In the genomic region with DNA sequence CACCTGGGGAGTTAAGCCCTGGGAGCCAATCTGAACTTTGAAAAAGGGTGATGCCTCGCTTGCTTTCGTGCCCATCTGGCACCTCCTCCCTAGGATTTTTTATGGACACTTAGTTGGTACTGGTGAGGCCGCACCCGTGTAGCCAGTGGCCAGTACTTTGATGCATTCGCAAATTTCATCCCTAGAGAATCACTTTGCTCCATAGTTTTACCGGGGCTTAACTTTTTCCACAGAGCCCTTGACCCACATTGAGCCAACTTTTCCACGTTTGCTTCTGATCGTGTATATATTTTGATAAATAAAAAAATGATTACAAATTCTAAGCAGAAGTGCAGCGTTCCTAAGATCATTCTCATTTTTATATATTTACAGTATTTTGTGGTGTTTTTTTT, we compare ENCODE assay signal across 7 mouse cellular contexts. TPM values are rescaled to one million over a fixed set of nuclear protein-coding genes. Genes with fewer than 3 reads are reported as not detected.
DNase-seq lines count a peak whose midpoint lies in the region; ATAC-seq and TF ChIP-seq lines count a peak whose summit lies in the region.

No protein-coding gene starts in this region.

- peak overlapping the region; percentile 70 for H3K9ac ChIP-seq in lung, embryonic 15.5 days
- H3K9ac ChIP-seq in limb, embryonic 12.5 days (replicated peaks) = peak overlapping the region; percentile 66

- H3K36me3 ChIP-seq in lung, embryonic 15.5 days = no peaks in the 10 kb centered on the region
- peaks cover 10% of the 10 kb centered on the region; the same call in 1 of the 2 replicates for H3K36me3 ChIP-seq in limb, embryonic 12.5 days
- H3K36me3 ChIP-seq in small intestine, adult 2 months (ENCODE audit: control insufficient read depth, insufficient read depth, low read length) = peaks cover 2% of the 10 kb centered on the region; the same call in 1 of the 2 replicates

- WGBS in lung, embryonic 15.5 days = 10% methylated on average over 9 of the region's 9 CpGs
- 19% methylated on average over 9 of the region's 9 CpGs for WGBS in limb, embryonic 12.5 days
- WGBS in small intestine, adult 2 months = 17% methylated on average over 9 of the region's 9 CpGs

- no peaks in the 10 kb centered on the region for H3K4me1 ChIP-seq in lung, embryonic 15.5 days
- no peaks in the 10 kb centered on the region; the same call in 1 of the 2 replicates for H3K4me1 ChIP-seq in limb, embryonic 12.5 days (replicated peaks)
- no peaks in the 10 kb centered on the region for H3K4me1 ChIP-seq in small intestine, adult 2 months (ENCODE audit: control insufficient read depth, insufficient read depth, insufficient read length, low read length)

- TF ChIP-seq POLR2A in small intestine, adult 2 months (IDR thresholded peaks at IDR 0.05; ENCODE audit: low read depth, low read length) = no peak

- no peak for TF ChIP-seq CTCF in small intestine, adult 2 months (IDR thresholded peaks at IDR 0.05; ENCODE audit: extremely low read depth, insufficient read length, insufficient replicate concordance, low read depth, low read length)

- no peak for DNase-seq in lung, postnatal 14 days
- no peak for DNase-seq in adrenal gland, postnatal 14 days
- no peak for DNase-seq in urinary bladder, adult 18-20 months (ENCODE audit: low spot score in 2 of 2)

- ATAC-seq in lung, embryonic 15.5 days (ENCODE audit: borderline replicate concordance, extremely low read depth, low FRiP score, low TSS enrichment) = no peak
- ATAC-seq in erythroblast, adult 5-6 weeks (replicated peaks; ENCODE audit: low FRiP score, poor library complexity, severe bottlenecking) = peak; percentile 44
- ATAC-seq in limb, embryonic 12.5 days (ENCODE audit: insufficient number of reproducible peaks, insufficient read depth, low FRiP score, low TSS enrichment, low read depth) = 0 out of 2 replicates have a peak, but pooled peaks have one; percentile 9

- H3K27me3 ChIP-seq in lung, embryonic 15.5 days = no peaks in the 10 kb centered on the region
- peaks cover 13% of the 10 kb centered on the region; the same call in 1 of the 2 replicates for H3K27me3 ChIP-seq in limb, embryonic 12.5 days
- H3K27me3 ChIP-seq in small intestine, adult 2 months (ENCODE audit: control insufficient read depth, insufficient read depth, low read length) = no peaks in the 10 kb centered on the region

- H3K4me2 ChIP-seq in lung, embryonic 15.5 days = peak overlapping the region; percentile 51
- peak overlapping the region; percentile 53 for H3K4me2 ChIP-seq in limb, embryonic 12.5 days

- H3K27ac ChIP-seq in lung, embryonic 15.5 days = peak overlapping the region; percentile 81
- H3K27ac ChIP-seq in limb, embryonic 12.5 days = peak overlapping the region; percentile 87
- 0 out of 2 replicates have a peak overlapping the region, but pooled peaks have one; percentile 50 for H3K27ac ChIP-seq in small intestine, adult 2 months (ENCODE audit: insufficient read depth, low read depth, low read length)

- no peaks in the 10 kb centered on the region for H3K9me3 ChIP-seq in lung, embryonic 15.5 days
- H3K9me3 ChIP-seq in limb, embryonic 12.5 days = no peaks in the 10 kb centered on the region

- H3K4me3 ChIP-seq in lung, embryonic 15.5 days = peak overlapping the region; percentile 68
- peak overlapping the region; percentile 58 for H3K4me3 ChIP-seq in limb, embryonic 12.5 days (replicated peaks)
- H3K4me3 ChIP-seq in small intestine, adult 2 months (ENCODE audit: low read depth, low read length) = peak overlapping the region; percentile 100

RNA-seq across cellular contexts. Expression of gene Eif1ax, which starts 0.8 kb away (rescaled TPM):
- polyA plus RNA-seq in lung, embryonic 15.5 days (2015; fragmentation: Nextera tagmentation; extraction: Ambion mirVana) = 143 and 150 TPM in 2 replicates
- total RNA-seq in erythroblast, adult 5-6 weeks (2015; ENCODE audit: low replicate concordance) = 10.0 and 20.1 TPM in 2 replicates
- 8.6 and 10.5 TPM in 2 replicates for total RNA-seq in erythroblast, adult 5-6 weeks (2017; ENCODE audit: low replicate concordance)
- 136 and 155 TPM in 2 replicates for polyA plus RNA-seq in limb, embryonic 12.5 days (2016; fragmentation: Nextera tagmentation; extraction: Ambion mirVana)
- 18.7 and 38.6 TPM in 2 replicates for polyA plus RNA-seq in small intestine, adult 2 months (2012; rRNA removed)
- total RNA-seq in adrenal gland, postnatal 14 days (2021) = 98.2 and 112 TPM in 2 replicates

RNA-seq across cellular contexts. Expression of gene Map7d2, which starts 41.6 kb away (rescaled TPM):
- 1.9 TPM in 2 replicates for polyA plus RNA-seq in lung, embryonic 15.5 days (2015; fragmentation: Nextera tagmentation; extraction: Ambion mirVana)
- total RNA-seq in erythroblast, adult 5-6 weeks (2015; ENCODE audit: low replicate concordance) = not detected in 2 replicates
- total RNA-seq in erythroblast, adult 5-6 weeks (2017; ENCODE audit: low replicate concordance) = 0.43 TPM in 1 of 2 replicates, not detected in the other
- polyA plus RNA-seq in limb, embryonic 12.5 days (2016; fragmentation: Nextera tagmentation; extraction: Ambion mirVana) = 1.5 and 2.6 TPM in 2 replicates
- polyA plus RNA-seq in small intestine, adult 2 months (2012; rRNA removed) = not detected in 2 replicates
- 3.5 and 5.1 TPM in 2 replicates for total RNA-seq in adrenal gland, postnatal 14 days (2021)
